Mouse (Mus musculus): ENCODE measurements around the gene Aco2.

Aco2 gene

GRCm38 (mm10) chr15:81950716-81951115, 78.6 kb downstream of the Aco2 start:
- DNase-seq (ENCODE audit: low read depth, low spot score): no peak

DNA sequence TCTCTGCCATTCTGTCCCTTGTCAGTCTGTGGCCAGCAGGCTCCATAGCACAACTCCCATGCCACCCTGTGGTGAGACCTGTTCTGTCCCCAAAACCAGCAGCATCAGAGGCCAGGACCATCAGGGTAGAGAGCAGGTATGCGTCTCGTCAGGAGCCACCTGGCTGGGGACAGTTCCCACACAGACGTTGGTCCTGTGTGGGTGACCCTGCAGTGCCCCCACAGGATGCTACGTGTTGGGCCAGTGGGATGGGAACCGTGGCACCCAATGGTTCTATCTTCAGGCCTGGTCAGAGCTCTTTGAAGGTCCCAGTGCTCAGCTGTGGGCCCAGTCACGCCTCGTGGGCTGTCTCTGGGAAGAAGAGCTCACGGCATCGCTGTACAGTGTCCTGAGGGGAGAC, 79.0 kb downstream of the Aco2 start:
- DNase-seq (ENCODE audit: low read depth, low spot score): no peak

GRCm38 (mm10) chr15:81952310-81952709, 80.2 kb downstream of the Aco2 start:
- DNase-seq (ENCODE audit: low read depth, low spot score): no peak

DNA sequence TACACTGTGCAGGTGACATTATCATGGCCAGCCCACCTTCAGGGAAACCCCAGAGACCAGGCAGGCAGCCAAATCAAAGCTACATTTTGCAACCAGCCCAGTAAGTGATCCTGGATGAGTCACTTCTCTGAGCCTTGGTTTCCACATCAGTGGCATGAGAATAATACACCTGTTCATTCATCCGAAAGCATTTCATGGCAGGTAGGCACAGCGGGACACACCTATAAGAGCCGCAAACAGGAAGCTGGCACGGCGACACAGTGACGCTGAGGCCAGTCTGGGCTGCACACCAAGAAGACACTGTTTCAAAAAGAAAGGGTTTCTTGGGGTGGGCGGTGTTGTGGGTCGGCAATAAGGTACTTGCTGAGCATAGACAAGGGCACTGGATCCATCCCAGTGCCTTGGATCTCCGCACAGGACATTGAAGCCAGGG, 82.1 kb downstream of the Aco2 start:
- DNase-seq (ENCODE audit: low read depth, low spot score): no peak

DNA sequence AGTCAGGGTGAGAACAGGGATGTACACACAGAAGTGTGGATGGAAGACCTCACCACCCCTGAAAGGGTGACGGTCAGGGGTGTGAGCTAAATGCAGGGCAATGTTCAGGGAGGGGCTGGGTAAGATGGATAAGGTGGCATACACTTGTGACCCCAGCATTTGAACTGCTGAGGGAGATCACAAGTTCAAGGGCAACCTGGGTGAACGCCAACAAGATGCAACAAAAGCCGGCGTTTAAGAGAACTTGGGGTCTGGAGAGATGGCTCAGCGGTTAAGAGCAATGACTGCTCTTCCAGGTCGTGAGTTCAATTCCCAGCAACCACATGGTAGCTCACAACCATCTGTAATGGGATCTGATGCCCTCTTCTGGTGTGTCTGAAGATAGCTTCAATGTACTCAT, 82.6 kb downstream of the Aco2 start:
- DNase-seq (ENCODE audit: low read depth, low spot score): no peak

GRCm38 (mm10) chr15:81955414-81955813, 83.3 kb downstream of the Aco2 start:
- no peak for DNase-seq (ENCODE audit: low read depth, low spot score)

DNA sequence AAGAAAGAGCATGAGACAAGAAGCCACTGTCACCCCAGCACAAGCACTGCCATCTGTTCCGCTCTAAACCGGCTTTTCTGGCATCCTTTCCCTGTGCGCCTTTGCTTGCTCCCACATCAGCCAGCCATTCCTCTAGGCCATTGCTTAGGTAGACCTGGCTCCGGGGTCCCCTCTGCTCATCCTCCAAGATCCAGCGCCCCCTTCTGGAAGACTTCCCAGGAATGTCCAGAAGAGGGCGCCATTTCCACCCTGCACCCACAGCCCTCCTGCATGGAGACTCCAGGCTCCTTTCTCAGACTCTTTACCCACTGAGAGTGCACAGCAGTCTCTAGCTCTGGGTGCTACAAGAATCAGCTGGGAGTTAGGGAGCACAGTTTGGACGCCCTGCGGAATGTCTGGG, 84.3 kb downstream of the Aco2 start:
- peak; percentile 40 for DNase-seq (ENCODE audit: low read depth, low spot score)

GRCm38 (mm10) chr15:81957598-81957997, 85.5 kb downstream of the Aco2 start:
- no peak for DNase-seq (ENCODE audit: low read depth, low spot score)

GRCm38 (mm10) chr15:81958906-81959305, 86.8 kb downstream of the Aco2 start:
- no peak for DNase-seq (ENCODE audit: low read depth, low spot score)

GRCm38 (mm10) chr15:81960171-81961077, 88.3 kb downstream of the Aco2 start, which contains the start of gene Pmm1:
Gene Pmm1, minus strand, starts transcription at chr15:81960930.
- peak; percentile 96 for DNase-seq (ENCODE audit: low read depth, low spot score)

GRCm38 (mm10) chr15:81961078-81961451, 89.0 kb downstream of the Aco2 start:
- DNase-seq (ENCODE audit: low read depth, low spot score): no peak

GRCm38 (mm10) chr15:81964262-81964661, 92.2 kb downstream of the Aco2 start:
- no peak for DNase-seq (ENCODE audit: low read depth, low spot score)
